ENCODE assay signal across 1 mouse cellular context in the genomic region with DNA sequence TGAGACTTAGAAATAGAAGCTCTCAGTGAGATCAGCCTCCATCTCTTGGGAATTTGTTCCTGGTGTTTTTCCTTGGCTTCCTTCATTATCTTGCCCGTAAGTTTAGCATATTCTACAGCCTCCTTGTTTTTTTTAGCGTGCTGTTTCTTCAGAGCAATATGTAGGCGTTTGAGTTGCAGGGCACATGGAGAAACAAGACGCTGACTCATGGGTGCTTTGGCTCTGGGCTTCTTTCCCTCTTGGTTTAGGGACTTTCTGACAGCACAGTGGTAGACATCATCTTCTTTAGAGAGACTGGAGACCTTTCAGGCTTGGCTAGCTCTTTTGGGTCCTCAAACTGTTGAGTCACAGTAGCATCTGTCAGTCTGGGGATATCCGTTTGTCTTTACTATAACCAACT.
TF ChIP-seq lines count a peak whose summit lies in the region.

No protein-coding gene starts in this region.

TF ChIP-seq in CH12.LX, 34 proteins besides CTCF, POLR2A, EP300 and RAD21 (continued from another document):
- no peak for TF ChIP-seq ETS1 (conservative IDR thresholded peaks at IDR 0.05; ENCODE audit: low read depth, low read length)
